Mouse (Mus musculus) kidney, adult 2 months (tissue): Measurements from ENCODE around the gene Mfap3l. TPM values are rescaled to one million over a fixed set of nuclear protein-coding genes. Genes with fewer than 3 reads are reported as not detected.
A peak's percentile ranks its signal among the peaks of the same experiment; 100 is the strongest.
"Not testable (repeated sequence)": the region's sequence is repeated elsewhere in the genome, so short reads cannot be mapped to it uniquely, and the experiment has no call there.

Source experiments
- DNase-seq: peaks from one replicate; pipeline ENCODE4 v3.0.0; 2021
- H3K27ac ChIP-seq: fragments of 200-500 bp; 2 replicates; pipeline ENCODE4 v1.5.1; 2012; ENCODE audit warnings: low read depth, low read length, control low read depth, inconsistent platforms; ENCODE audit not compliant: insufficient read depth
- H3K27me3 ChIP-seq: fragments of 200-500 bp; replicated peaks from 2 replicates; pipeline ENCODE4 v1.6.1; 2012; ENCODE audit warnings: mild to moderate bottlenecking, moderate library complexity, low read length, inconsistent platforms; ENCODE audit not compliant: control insufficient read depth, insufficient read depth
- H3K36me3 ChIP-seq: fragments of 200-500 bp; 2 replicates; pipeline ENCODE4 v1.6.1; 2012; ENCODE audit warnings: mild to moderate bottlenecking, moderate library complexity, low read length, inconsistent platforms; ENCODE audit not compliant: control insufficient read depth, insufficient read depth
- H3K4me1 ChIP-seq: fragments of 200-500 bp; 2 replicates; pipeline ENCODE4 v1.6.1; 2011; ENCODE audit warnings: low read length; ENCODE audit not compliant: control insufficient read depth, insufficient read depth
- H3K4me3 ChIP-seq: fragments of 200-500 bp; 2 replicates; pipeline ENCODE4 v1.5.1; 2011; ENCODE audit warnings: mild to moderate bottlenecking, low read depth, low read length, control low read depth; ENCODE audit not compliant: insufficient read depth
- CTCF ChIP-seq: fragments of 200-500 bp; conservative IDR thresholded peaks from 2 replicates; pipeline ENCODE4 v1.5.1; 2011; ENCODE audit warnings: low read depth, mild to moderate bottlenecking, control low read depth, low read length, moderate library complexity, mixed read lengths; ENCODE audit not compliant: insufficient read depth, insufficient read length
- POLR2A ChIP-seq: fragments of 200-500 bp; IDR thresholded peaks from one replicate; pipeline ENCODE4 v1.6.1; 2011; ENCODE audit warnings: low read depth, low read length, control low read depth
- WGBS: fragments of 180-500 bp; shearing (Covaris S2); methylation state at CpG from one replicate; pipeline ENCODE4 v1.1.7; 2018; 5-methylcytosine and 5-hydroxymethylcytosine counted together
- polyA plus RNA-seq: library from polyadenylated mRNA; depleted of rRNA; stranded (reverse); fragments of >200 nt; gene quantifications from 2 replicates; pipeline ENCODE4 v1.2.3, GENCODE M21; 2012

Gene Mfap3l
- polyA plus RNA-seq, 1 experiment: 18.7 TPM

DNA sequence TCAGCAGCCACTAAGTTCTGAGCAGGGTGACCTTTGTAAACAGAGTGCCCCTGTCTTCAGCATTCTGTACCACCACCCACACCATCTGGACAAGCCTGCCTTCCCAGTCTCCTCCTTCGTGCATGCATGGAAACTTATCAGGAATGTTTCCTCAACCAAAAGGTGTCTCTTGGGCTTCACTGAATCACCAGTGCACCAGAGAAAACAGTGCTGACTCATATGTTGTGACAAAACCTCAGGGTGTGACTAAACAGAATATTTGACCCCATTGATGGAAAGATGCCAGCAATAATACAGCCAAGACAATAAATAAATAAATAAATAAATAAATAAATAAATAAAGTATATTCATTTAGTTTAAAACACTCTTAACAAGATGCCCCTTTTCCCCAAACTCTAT lies 16.5 kb downstream of the Mfap3l start:
- H3K36me3 ChIP-seq: no peaks in the 10 kb centered on the region
- no peaks in the 10 kb centered on the region for H3K27me3 ChIP-seq
- no peak for TF ChIP-seq POLR2A
- no peak for TF ChIP-seq CTCF
- no peak overlapping the region for H3K27ac ChIP-seq
- H3K4me1 ChIP-seq: peaks cover 7% of the 10 kb centered on the region; the same call in 1 of the 2 replicates
- no peak overlapping the region for H3K4me3 ChIP-seq
- no peak for DNase-seq
- 35% methylated on average over 1 of the region's 1 CpGs for WGBS

DNA sequence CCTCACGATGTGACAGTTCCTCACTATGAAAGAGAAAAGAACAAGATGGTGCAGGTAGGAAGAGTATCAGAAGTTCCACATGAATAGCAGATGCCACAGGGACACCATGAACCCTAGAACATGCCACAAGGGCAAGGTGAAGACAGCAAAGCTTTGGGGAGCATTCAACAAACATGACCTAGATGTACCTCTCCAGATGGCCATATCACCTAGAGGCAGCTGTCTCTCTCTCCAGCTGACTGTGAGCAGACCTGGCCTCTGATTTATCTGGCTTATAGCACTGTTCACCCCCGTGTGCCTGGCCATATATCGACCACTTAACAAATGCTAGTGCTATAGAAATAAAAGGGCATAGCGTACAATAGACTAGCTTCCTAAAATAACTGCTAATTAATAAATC lies 17.5 kb downstream of the Mfap3l start:
- 73% methylated on average over 4 of the region's 4 CpGs for WGBS
- H3K27me3 ChIP-seq: no peaks in the 10 kb centered on the region
- no peak overlapping the region for H3K4me3 ChIP-seq
- no peak for DNase-seq
- H3K27ac ChIP-seq: no peak overlapping the region
- no peaks in the 10 kb centered on the region for H3K36me3 ChIP-seq
- TF ChIP-seq POLR2A (no peak), CTCF (no peak)
- H3K4me1 ChIP-seq: no peaks in the 10 kb centered on the region; the same call in 1 of the 2 replicates

DNA sequence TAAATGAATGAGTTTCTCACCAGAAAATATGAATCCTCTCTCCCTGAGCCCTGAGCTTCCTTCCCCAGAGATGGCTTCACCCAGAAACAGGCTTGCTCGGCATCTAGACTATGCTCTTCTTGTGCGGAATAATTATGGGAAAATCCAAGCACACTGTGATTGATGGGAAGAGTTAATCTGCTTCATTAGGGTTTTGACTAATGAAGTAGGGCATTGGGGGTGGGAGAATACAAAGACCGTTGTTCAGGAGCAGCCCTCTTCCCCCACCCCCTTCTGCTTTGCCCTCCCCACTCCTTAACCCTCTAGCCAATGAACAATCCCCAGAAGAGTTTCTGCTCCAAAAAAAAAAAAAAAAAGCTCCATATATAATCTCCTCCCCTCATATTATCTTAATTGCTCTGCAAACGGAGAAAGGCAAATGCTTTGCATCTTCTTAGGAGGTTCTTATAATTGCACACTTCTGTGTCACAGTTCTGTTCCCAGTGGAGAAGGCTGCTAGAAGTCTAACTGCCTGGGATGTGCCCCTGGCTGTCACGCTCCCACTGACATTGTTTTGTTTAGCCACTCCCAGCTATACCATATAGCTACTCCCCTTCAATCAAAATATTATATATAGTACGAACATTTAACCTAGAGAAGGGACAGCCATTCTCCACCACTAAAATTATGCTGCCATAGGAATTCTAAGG lies 24.9 kb downstream of the Mfap3l start:
- Histone ChIP-seq H3K36me3 (no peaks in the 10 kb centered on the region; the same call in 1 of the 2 replicates), H3K4me1 (peaks cover 6% of the 10 kb centered on the region; the same call in 1 of the 2 replicates), H3K27ac (no peak overlapping the region), H3K27me3 (no peaks in the 10 kb centered on the region), H3K4me3 (no peak overlapping the region)
- TF ChIP-seq POLR2A: no peak
- no peak for TF ChIP-seq CTCF
- no peak for DNase-seq
- 75% methylated on average over 6 of the region's 6 CpGs for WGBS

DNA sequence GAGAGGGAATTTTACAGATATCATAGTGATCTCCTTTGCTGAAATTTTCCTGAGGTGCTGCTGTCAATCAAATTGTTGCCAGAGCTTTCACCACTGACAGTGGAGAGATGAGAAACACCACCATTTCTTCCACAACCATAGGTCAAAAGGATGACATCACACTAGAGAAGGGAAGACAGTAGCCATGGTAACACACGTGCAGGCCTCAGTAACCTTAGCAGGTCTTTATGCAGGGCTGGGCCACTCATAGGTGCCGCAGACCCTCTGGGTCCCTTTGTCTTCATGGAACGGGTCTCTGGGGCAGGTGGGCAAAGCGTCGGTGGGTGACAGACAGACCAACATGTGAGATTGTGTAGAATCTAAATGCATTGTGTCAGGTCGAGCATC lies 25.5 kb downstream of the Mfap3l start:
- Histone ChIP-seq H3K4me3 (no peak overlapping the region), H3K27ac (no peak overlapping the region), H3K27me3 (no peaks in the 10 kb centered on the region), H3K4me1 (peaks cover 6% of the 10 kb centered on the region; the same call in 1 of the 2 replicates), H3K36me3 (no peaks in the 10 kb centered on the region; the same call in 1 of the 2 replicates)
- TF ChIP-seq CTCF (no peak), POLR2A (no peak)
- no peak for DNase-seq
- 82% methylated on average over 6 of the region's 6 CpGs for WGBS

DNA sequence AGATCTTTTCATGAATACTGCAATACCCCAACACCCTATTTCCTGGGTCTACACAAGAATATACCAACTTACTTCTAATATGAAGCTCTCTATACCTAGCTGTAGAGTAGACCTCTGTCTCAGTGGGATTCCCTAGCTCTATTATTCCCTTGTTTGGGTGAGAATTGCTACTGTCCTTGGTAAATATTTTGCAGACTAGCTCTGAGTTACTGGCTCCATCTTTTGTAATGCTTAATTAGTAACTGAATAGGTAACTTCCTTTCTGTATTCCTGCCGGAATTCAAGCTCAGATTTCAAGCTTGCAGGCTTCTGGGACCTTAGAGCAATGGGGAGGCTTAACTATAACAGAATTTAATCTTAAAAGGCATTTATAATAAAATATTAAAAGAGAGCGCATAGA lies 26.1 kb downstream of the Mfap3l start:
- 48% methylated on average over 2 of the region's 2 CpGs for WGBS

DNA sequence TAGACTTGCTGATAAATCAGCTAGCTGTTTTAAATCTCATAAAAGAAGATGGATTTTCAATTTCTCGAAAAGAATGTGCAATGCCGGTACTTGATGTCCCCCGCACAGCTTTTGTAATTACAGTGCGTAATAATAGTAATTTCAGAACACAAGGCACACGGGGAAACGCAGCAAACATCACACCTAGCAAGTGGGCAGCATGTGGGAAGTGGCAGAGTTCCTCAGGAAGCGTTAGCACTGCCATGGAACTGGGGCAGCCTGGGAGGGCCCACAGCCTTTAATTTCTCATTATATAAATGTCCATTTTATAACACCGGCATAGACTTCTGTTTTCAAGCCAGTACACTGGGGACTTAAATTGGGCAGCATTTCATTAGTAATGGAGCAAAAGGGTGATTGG lies 27.1 kb downstream of the Mfap3l start:
- DNase-seq: no peak
- Histone ChIP-seq H3K27ac (no peak overlapping the region), H3K4me1 (peaks cover 6% of the 10 kb centered on the region; the same call in 1 of the 2 replicates), H3K27me3 (no peaks in the 10 kb centered on the region), H3K36me3 (no peaks in the 10 kb centered on the region; the same call in 1 of the 2 replicates), H3K4me3 (no peak overlapping the region)
- TF ChIP-seq POLR2A: no peak
- no peak for TF ChIP-seq CTCF
- WGBS: 90% methylated on average over 8 of the region's 8 CpGs

More for the DNA sequence above, 26.1 kb downstream of the Mfap3l start:
- H3K27ac ChIP-seq: peak overlapping the region; percentile 71; the same call in 1 of the 2 replicates
- H3K4me3 ChIP-seq, H3K27me3 ChIP-seq, H3K4me1 ChIP-seq, H3K36me3 ChIP-seq: not testable (repeated sequence)
- peak; percentile 60 for DNase-seq

DNA sequence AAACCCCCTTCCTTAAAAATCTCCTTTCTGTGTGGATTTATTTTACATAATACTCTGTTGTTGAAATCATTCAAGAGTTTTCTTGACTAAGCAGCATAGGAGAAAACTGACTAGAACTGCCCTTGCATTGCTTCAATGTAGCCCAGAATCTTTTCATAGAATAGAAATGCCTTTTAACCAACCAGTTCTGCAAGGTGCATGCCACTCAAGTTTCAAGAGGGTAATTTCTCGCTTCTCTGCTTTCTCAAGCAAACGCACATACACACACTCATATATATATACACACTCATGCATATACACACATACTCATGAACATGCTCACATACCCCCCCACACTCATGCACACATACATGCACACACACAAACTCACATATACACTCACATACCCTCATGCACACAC lies 28.6 kb downstream of the Mfap3l start:
- no peak for DNase-seq
- peaks cover 9% of the 10 kb centered on the region for H3K4me1 ChIP-seq
- no peaks in the 10 kb centered on the region for H3K27me3 ChIP-seq
- no peak overlapping the region for H3K27ac ChIP-seq
- no peak overlapping the region for H3K4me3 ChIP-seq
- no peaks in the 10 kb centered on the region; the same call in 1 of the 2 replicates for H3K36me3 ChIP-seq
- WGBS: 78% methylated on average over 2 of the region's 2 CpGs
- TF ChIP-seq POLR2A (no peak), CTCF (no peak)
